Mouse (Mus musculus) forebrain, embryonic 16.5 days (tissue): ENCODE measurements around the gene Anxa9. TPM values are rescaled to one million over a fixed set of nuclear protein-coding genes. Genes with fewer than 3 reads are reported as not detected.

Experiments
- ATAC-seq: fragments of 200-750 bp; cut with Nextera tagmentation; 2 replicates; pipeline ENCODE4 v1.8.0; 2017; ENCODE audit warnings: mild to moderate bottlenecking, moderate library complexity
- H3K27ac ChIP-seq: fragments of 300-500 bp; sonication (generic); 2 replicates; pipeline ENCODE4 v1.5.1; 2014; ENCODE audit warnings: low read length, control low read depth
- H3K27me3 ChIP-seq: fragments of 300-500 bp; sonication (generic); replicated peaks from 2 replicates; pipeline ENCODE4 v1.6.1; 2014; ENCODE audit warnings: low read length; ENCODE audit not compliant: control insufficient read depth, insufficient read depth
- H3K36me3 ChIP-seq: fragments of 300-500 bp; sonication (generic); 2 replicates; pipeline ENCODE4 v1.6.1; 2014; ENCODE audit not compliant: control insufficient read depth, insufficient read depth
- H3K4me1 ChIP-seq: fragments of 300-500 bp; sonication (generic); replicated peaks from 2 replicates; pipeline ENCODE4 v1.6.1; 2014; ENCODE audit warnings: low read length; ENCODE audit not compliant: control insufficient read depth, insufficient read depth
- H3K4me2 ChIP-seq: fragments of 300-500 bp; sonication (generic); 2 replicates; pipeline ENCODE4 v1.6.1; 2014; ENCODE audit warnings: mild to moderate bottlenecking, low read length, control low read depth
- H3K4me3 ChIP-seq: fragments of 300-500 bp; sonication (generic); replicated peaks from 2 replicates; pipeline ENCODE4 v1.5.1; 2014; ENCODE audit warnings: mild to moderate bottlenecking, low read length, control low read depth
- H3K9ac ChIP-seq: fragments of 300-500 bp; sonication (generic); replicated peaks from 2 replicates; pipeline ENCODE4 v1.6.1; 2014; ENCODE audit warnings: low read depth, low read length, control low read depth
- H3K9me3 ChIP-seq: fragments of 300-500 bp; sonication (generic); 2 replicates; pipeline ENCODE4 v1.6.1; 2016; ENCODE audit warnings: low read length; ENCODE audit not compliant: control insufficient read depth
- WGBS: fragments of 180-500 bp; shearing (Covaris S2); extraction: QIAGEN DNeasy Blood & Tissue Kit; methylation state at CpG from one replicate; pipeline ENCODE4 v1.1.7; 2014; 5-methylcytosine and 5-hydroxymethylcytosine counted together
- polyA plus RNA-seq: library from polyadenylated mRNA; unstranded; fragments of >200 nt; fragmentation: Nextera tagmentation; extraction: Ambion mirVana; gene quantifications from 2 replicates; pipeline ENCODE4 v1.2.1, GENCODE M21; 2015

Anxa9 gene
- polyA plus RNA-seq, 1 experiment from 2014 or later: 0.51 TPM

- Histone ChIP-seq H3K4me2 (no peak overlapping the region), H3K36me3 (peaks cover 11% of the 10 kb centered on the region), H3K9ac (no peak overlapping the region), H3K4me1 (no peaks in the 10 kb centered on the region), H3K27ac (no peak overlapping the region), H3K27me3 (no peaks in the 10 kb centered on the region), H3K9me3 (no peaks in the 10 kb centered on the region), H3K4me3 (no peak overlapping the region)
- no peak for ATAC-seq
Observed at GRCm38 (mm10) chr3:95267855-95268254, 39.1 kb downstream of the Anxa9 start.

- Histone ChIP-seq H3K27ac (no peak overlapping the region), H3K27me3 (no peaks in the 10 kb centered on the region), H3K9ac (no peak overlapping the region), H3K4me1 (no peaks in the 10 kb centered on the region), H3K36me3 (peaks cover 17% of the 10 kb centered on the region), H3K9me3 (no peaks in the 10 kb centered on the region), H3K4me2 (no peak overlapping the region), H3K4me3 (no peak overlapping the region)
- no peak for ATAC-seq
- WGBS: 97% methylated on average over 3 of the region's 3 CpGs
Observed at GRCm38 (mm10) chr3:95266052-95266451, 40.9 kb downstream of the Anxa9 start.

- ATAC-seq: no peak
- no peaks in the 10 kb centered on the region for H3K4me1 ChIP-seq
- H3K36me3 ChIP-seq: peaks cover 17% of the 10 kb centered on the region
- no peaks in the 10 kb centered on the region for H3K9me3 ChIP-seq
- H3K9ac ChIP-seq: no peak overlapping the region
- no peak overlapping the region for H3K4me2 ChIP-seq
- no peaks in the 10 kb centered on the region for H3K27me3 ChIP-seq
- WGBS: 83% methylated on average over 1 of the region's 1 CpGs
- no peak overlapping the region for H3K4me3 ChIP-seq
- no peak overlapping the region for H3K27ac ChIP-seq
Observed at GRCm38 (mm10) chr3:95264724-95265123, 42.3 kb downstream of the Anxa9 start.

GRCm38 (mm10) chr3:95263089-95263739, 43.8 kb downstream of the Anxa9 start:
- Histone ChIP-seq H3K4me2 (no peak overlapping the region), H3K4me3 (no peak overlapping the region), H3K27ac (no peak overlapping the region), H3K9me3 (no peaks in the 10 kb centered on the region), H3K36me3 (peaks cover 26% of the 10 kb centered on the region), H3K4me1 (no peaks in the 10 kb centered on the region), H3K27me3 (no peaks in the 10 kb centered on the region), H3K9ac (no peak overlapping the region)
- WGBS: 55% methylated on average over 11 of the region's 11 CpGs
- no peak for ATAC-seq

GRCm38 (mm10) chr3:95261975-95262374, 45.0 kb downstream of the Anxa9 start:
- peaks cover 23% of the 10 kb centered on the region for H3K36me3 ChIP-seq
- no peak for ATAC-seq
- H3K4me3 ChIP-seq: no peak overlapping the region
- no peaks in the 10 kb centered on the region for H3K27me3 ChIP-seq
- no peak overlapping the region for H3K9ac ChIP-seq
- no peaks in the 10 kb centered on the region for H3K4me1 ChIP-seq
- 95% methylated on average over 4 of the region's 4 CpGs for WGBS
- no peak overlapping the region for H3K27ac ChIP-seq
- no peaks in the 10 kb centered on the region for H3K9me3 ChIP-seq
- H3K4me2 ChIP-seq: no peak overlapping the region

- no peak overlapping the region for H3K9ac ChIP-seq
- WGBS: 87% methylated on average over 5 of the region's 5 CpGs
- H3K27me3 ChIP-seq: no peaks in the 10 kb centered on the region
- no peak overlapping the region for H3K27ac ChIP-seq
- H3K4me3 ChIP-seq: no peak overlapping the region
- H3K4me2 ChIP-seq: no peak overlapping the region
- peaks cover 21% of the 10 kb centered on the region for H3K36me3 ChIP-seq
- H3K4me1 ChIP-seq: no peaks in the 10 kb centered on the region
- no peak for ATAC-seq
- H3K9me3 ChIP-seq: no peaks in the 10 kb centered on the region
Observed at GRCm38 (mm10) chr3:95256931-95257330, 50.0 kb downstream of the Anxa9 start.

GRCm38 (mm10) chr3:95250783-95251424, 56.1 kb downstream of the Anxa9 start, which contains the start of gene Bnipl:
Gene Bnipl (minus strand): TSS chr3:95251193.
- no peak within 1 kb of the TSS for H3K4me3 ChIP-seq
- H3K27me3 ChIP-seq: no peaks in the 10 kb centered on the region
- no peak within 1 kb of the TSS for H3K9ac ChIP-seq
- no peak within 1 kb of the TSS for H3K27ac ChIP-seq
- H3K4me2 ChIP-seq: no peak within 1 kb of the TSS
- WGBS: 59% methylated on average over 7 of the region's 7 CpGs
- no peak for ATAC-seq
- H3K36me3 ChIP-seq: 0 out of 2 replicates have a peak, but pooled peaks cover 2% of the 10 kb centered on the region
- H3K9me3 ChIP-seq: no peaks in the 10 kb centered on the region
- H3K4me1 ChIP-seq: no peaks in the 10 kb centered on the region

- no peak overlapping the region for H3K4me2 ChIP-seq
Observed at GRCm38 (mm10) chr3:95250361-95250760, 56.6 kb downstream of the Anxa9 start.

GRCm38 (mm10) chr3:95247660-95248336, 59.2 kb downstream of the Anxa9 start:
- Histone ChIP-seq H3K4me1 (no peaks in the 10 kb centered on the region), H3K36me3 (no peaks in the 10 kb centered on the region), H3K9me3 (no peaks in the 10 kb centered on the region), H3K27me3 (no peaks in the 10 kb centered on the region), H3K9ac (no peak overlapping the region), H3K4me2 (no peak overlapping the region), H3K27ac (no peak overlapping the region), H3K4me3 (no peak overlapping the region)
- WGBS: 96% methylated on average over 1 of the region's 1 CpGs
- no peak for ATAC-seq

More at GRCm38 (mm10) chr3:95250361-95250760, 56.6 kb downstream of the Anxa9 start:
- Histone ChIP-seq H3K4me1 (no peaks in the 10 kb centered on the region), H3K27ac (no peak overlapping the region), H3K4me3 (no peak overlapping the region), H3K27me3 (no peaks in the 10 kb centered on the region), H3K36me3 (0 out of 2 replicates have a peak, but pooled peaks cover 2% of the 10 kb centered on the region), H3K9me3 (no peaks in the 10 kb centered on the region), H3K9ac (no peak overlapping the region)
- WGBS: 84% methylated on average over 5 of the region's 5 CpGs
- ATAC-seq: no peak
